Mouse (Mus musculus) liver, embryonic 14 days (tissue): ENCODE results near the gene Tiam2. TPM values are rescaled to one million over a fixed set of nuclear protein-coding genes. Genes with fewer than 3 reads are reported as not detected.

Source experiments
- polyA plus RNA-seq: library from polyadenylated mRNA; depleted of rRNA; stranded (reverse); fragments of >200 nt; gene quantifications from 2 replicates; pipeline ENCODE4 v1.2.3, GENCODE M21; 2012; rRNA removed

Tiam2 gene
- polyA plus RNA-seq: 0.36 and 0.37 TPM in 2 replicates

GRCm38 (mm10) chr17:3326148-3326902 is at the start of gene Tiam2:
Tiam2 (plus strand) TSS chr17:3326573.

GRCm38 (mm10) chr17:3532254-3532653 is 205.9 kb downstream of the Tiam2 start, which contains the start of gene Cldn20:
Cldn20 (plus strand) TSS chr17:3532554.

GRCm38 (mm10) chr17:3557331-3558311 is 231.2 kb downstream of the Tiam2 start, which contains the start of gene Tfb1m:
Tfb1m (minus strand) TSS chr17:3557781.

Other genes with a start within 250 kb of the Tiam2 start
- 10.6 and 11.4 TPM in 2 replicates for gene Scaf8, start 211.6 kb upstream of the Tiam2 start, polyA plus RNA-seq
- gene Cldn20, start 206.0 kb downstream of the Tiam2 start, polyA plus RNA-seq: 0.08 and 0.09 TPM in 2 replicates
- gene Tfb1m, start 231.2 kb downstream of the Tiam2 start, polyA plus RNA-seq: 9.4 and 11.1 TPM in 2 replicates